Mouse (Mus musculus) myocyte (in vitro differentiated cells): ENCODE measurements at regions not wholly inside any gene's neighbourhood (a gene's known extent, or its start where the extent isn't known, plus 50 kb on each side); places are given as distances from the start of the nearest gene placed in this dataset.

ENCODE experiments used
- H3K27me3 ChIP-seq: one replicate; pipeline ENCODE4 v1.6.1; 2011; ENCODE audit not compliant: control insufficient read depth, insufficient read depth, insufficient read length
- H3K36me3 ChIP-seq: one replicate; pipeline ENCODE4 v1.6.1; 2011; ENCODE audit not compliant: control insufficient read depth, insufficient read depth
- H3K4me2 ChIP-seq: one replicate; pipeline ENCODE4 v1.6.1; 2011; ENCODE audit warnings: low read depth, control low read depth
- H3K4me3 ChIP-seq: one replicate; pipeline ENCODE4 v1.5.1; 2011; ENCODE audit warnings: mild to moderate bottlenecking, control low read depth, moderate library complexity
- H3K79me2 ChIP-seq: one replicate; pipeline ENCODE4 v1.6.1; 2011; ENCODE audit not compliant: control insufficient read depth, insufficient read depth
- H3ac ChIP-seq: one replicate; pipeline ENCODE4 v1.6.1; 2011; ENCODE audit not compliant: control insufficient read depth, insufficient read length
- CEBPB ChIP-seq: IDR thresholded peaks from 2 replicates; pipeline ENCODE4 v1.6.1; 2011; ENCODE audit warnings: mild to moderate bottlenecking, moderate library complexity; ENCODE audit not compliant: poor library complexity, insufficient read depth, severe bottlenecking
- E2F4 ChIP-seq: IDR thresholded peaks from one replicate; pipeline ENCODE4 v1.6.1; 2011; ENCODE audit warnings: mild to moderate bottlenecking, control low read depth, moderate library complexity; ENCODE audit not compliant: insufficient read depth
- MAX ChIP-seq: IDR thresholded peaks from one replicate; pipeline ENCODE4 v1.6.1; 2011; ENCODE audit warnings: low read depth, mild to moderate bottlenecking, control low read depth
- MYOD1 ChIP-seq, 3 experiments: IDR thresholded peaks; one replicate each; pipeline ENCODE4 v1.6.1; 2011; ENCODE audit warnings: control low read depth in 2 of 3, low read depth in 2 of 3, mild to moderate bottlenecking in 2 of 3, moderate library complexity in 1 of 3; ENCODE audit not compliant: insufficient read length in 2 of 3, control insufficient read depth in 1 of 3
- MYOG ChIP-seq, 3 experiments: IDR thresholded peaks; one replicate each; pipeline ENCODE4 v1.6.1; 2011; ENCODE audit warnings: control low read depth in 2 of 3, low read depth in 2 of 3, mild to moderate bottlenecking in 2 of 3; ENCODE audit not compliant: insufficient read length in 2 of 3, control insufficient read depth in 1 of 3, insufficient read depth in 1 of 3
- POLR2A ChIP-seq: IDR thresholded peaks from one replicate; pipeline ENCODE4 v1.6.1; 2011; ENCODE audit warnings: low read depth, mild to moderate bottlenecking, control low read depth, moderate library complexity; ENCODE audit not compliant: insufficient read length
- POLR2AphosphoS2 ChIP-seq: IDR thresholded peaks from one replicate; pipeline ENCODE4 v1.6.1; 2011; ENCODE audit warnings: low read depth, control low read depth; ENCODE audit not compliant: insufficient read length
- REST ChIP-seq: IDR thresholded peaks from one replicate; pipeline ENCODE4 v1.6.1; 2011; ENCODE audit warnings: mild to moderate bottlenecking, control low read depth, moderate library complexity; ENCODE audit not compliant: insufficient read depth, insufficient read length
- SRF ChIP-seq: IDR thresholded peaks from one replicate; pipeline ENCODE4 v1.6.1; 2011; ENCODE audit warnings: low read depth; ENCODE audit not compliant: control insufficient read depth, insufficient read length
- TCF12 ChIP-seq: IDR thresholded peaks from one replicate; pipeline ENCODE4 v1.6.1; 2011; ENCODE audit warnings: mild to moderate bottlenecking, control low read depth; ENCODE audit not compliant: poor library complexity, insufficient read depth, severe bottlenecking
- TCF3 ChIP-seq: IDR thresholded peaks from one replicate; pipeline ENCODE4 v1.6.1; 2011; ENCODE audit warnings: low read depth, control low read depth; ENCODE audit not compliant: insufficient read length
- USF1 ChIP-seq: IDR thresholded peaks from one replicate; pipeline ENCODE4 v1.6.1; 2011; ENCODE audit warnings: low read depth, mild to moderate bottlenecking, control low read depth, moderate library complexity

GRCm38 (mm10) chr9:72166084-72166483 lies 54.4 kb upstream of the Tcf12 start:
- H3K27me3 ChIP-seq = no peaks in the 10 kb centered on the region
- no peak for TF ChIP-seq POLR2A
- no peak for TF ChIP-seq MAX
- TF ChIP-seq USF1 = no peak
- no peak for TF ChIP-seq E2F4
- TF ChIP-seq SRF = no peak
- TF ChIP-seq REST = no peak
- TF ChIP-seq MYOD1 (IDR thresholded peaks at IDR 0.05; ENCODE audit: control insufficient read depth in 1 of 3, insufficient read length in 2 of 3, low read depth in 2 of 3) = peak; percentile 29 to 86 (median 64)
- peak; percentile 19 for TF ChIP-seq TCF12
- TF ChIP-seq CEBPB = peak; percentile 44; the same call in 1 of the 2 replicates
- no peak for TF ChIP-seq TCF3
- peak in 2 of 3 experiments; percentile 50 to 75 for TF ChIP-seq MYOG (IDR thresholded peaks at IDR 0.05; ENCODE audit: control insufficient read depth in 1 of 3, insufficient read depth in 1 of 3, insufficient read length in 2 of 3, low read depth in 2 of 3)

GRCm38 (mm10) chr9:72166611-72167010 lies 54.9 kb upstream of the Tcf12 start:
- H3K27me3 ChIP-seq = no peaks in the 10 kb centered on the region
- no peaks in the 10 kb centered on the region for H3K36me3 ChIP-seq
- H3ac ChIP-seq = no peak overlapping the region
- H3K79me2 ChIP-seq = no peaks in the 10 kb centered on the region
- no peak overlapping the region for H3K4me3 ChIP-seq
- no peak overlapping the region for H3K4me2 ChIP-seq
- TF ChIP-seq TCF3 (no peak), SRF (no peak), MYOG (IDR thresholded peaks at IDR 0.05; ENCODE audit: control insufficient read depth in 1 of 3, insufficient read depth in 1 of 3, insufficient read length in 2 of 3, low read depth in 2 of 3) (no peak), USF1 (no peak), POLR2A (no peak), MYOD1 (IDR thresholded peaks at IDR 0.05; ENCODE audit: control insufficient read depth in 1 of 3, insufficient read length in 2 of 3, low read depth in 2 of 3) (no peak), CEBPB (no peak), TCF12 (no peak), POLR2AphosphoS2 (no peak), MAX (no peak), REST (no peak), E2F4 (no peak)

More at GRCm38 (mm10) chr9:72166084-72166483, 54.4 kb upstream of the Tcf12 start:
- no peak overlapping the region for H3K4me3 ChIP-seq
- peak overlapping the region; percentile 18 for H3K4me2 ChIP-seq
- no peak overlapping the region for H3ac ChIP-seq
- no peaks in the 10 kb centered on the region for H3K36me3 ChIP-seq
- H3K79me2 ChIP-seq = no peaks in the 10 kb centered on the region

GRCm38 (mm10) chr9:72169231-72169630 lies 57.6 kb upstream of the Tcf12 start:
- TF ChIP-seq E2F4 = no peak
- TF ChIP-seq POLR2AphosphoS2 = no peak
- no peak for TF ChIP-seq TCF3
- TF ChIP-seq USF1 = no peak
- no peak for TF ChIP-seq CEBPB
- H3K4me3 ChIP-seq = no peak overlapping the region

DNA sequence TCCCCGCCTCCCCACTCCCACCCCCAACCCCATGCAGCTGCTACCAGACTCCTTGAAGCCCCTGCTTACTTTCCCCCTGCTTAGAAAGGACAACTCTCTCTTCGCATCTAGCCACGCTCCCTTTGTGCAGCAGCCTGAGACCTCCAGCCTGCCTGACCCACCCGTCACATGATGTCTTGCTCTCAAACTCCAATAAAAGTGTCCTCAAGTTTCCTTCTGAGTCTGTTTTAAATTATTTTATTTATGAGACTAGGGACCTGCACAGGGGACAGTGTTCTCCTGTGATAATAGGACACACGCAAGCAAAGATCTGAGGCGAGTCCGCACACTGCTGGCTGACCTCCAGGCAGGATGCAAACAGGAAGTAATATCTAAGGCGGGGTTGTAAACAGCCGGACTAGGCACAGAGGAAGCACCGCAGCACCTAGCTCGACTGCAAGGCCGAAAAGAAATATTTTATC lies 58.1 kb upstream of the Tcf12 start:
- no peaks in the 10 kb centered on the region for H3K36me3 ChIP-seq
- H3K27me3 ChIP-seq = no peaks in the 10 kb centered on the region
- no peak overlapping the region for H3K4me3 ChIP-seq
- no peak overlapping the region for H3ac ChIP-seq
- no peaks in the 10 kb centered on the region for H3K79me2 ChIP-seq
- H3K4me2 ChIP-seq = peak overlapping the region; percentile 44
- TF ChIP-seq USF1 = no peak
- no peak for TF ChIP-seq POLR2AphosphoS2
- TF ChIP-seq TCF3 = no peak
- no peak for TF ChIP-seq MYOG (IDR thresholded peaks at IDR 0.05; ENCODE audit: control insufficient read depth in 1 of 3, insufficient read depth in 1 of 3, insufficient read length in 2 of 3, low read depth in 2 of 3)
- no peak for TF ChIP-seq TCF12
- no peak for TF ChIP-seq REST
- TF ChIP-seq MYOD1 (IDR thresholded peaks at IDR 0.05; ENCODE audit: control insufficient read depth in 1 of 3, insufficient read length in 2 of 3, low read depth in 2 of 3) = no peak
- TF ChIP-seq POLR2A = no peak
- TF ChIP-seq MAX = no peak
- no peak for TF ChIP-seq E2F4
- TF ChIP-seq CEBPB = no peak
- TF ChIP-seq SRF = no peak

More at GRCm38 (mm10) chr9:72169231-72169630, 57.6 kb upstream of the Tcf12 start:
- no peaks in the 10 kb centered on the region for H3K36me3 ChIP-seq
- H3K27me3 ChIP-seq = no peaks in the 10 kb centered on the region
- no peak overlapping the region for H3K4me2 ChIP-seq
- no peak overlapping the region for H3ac ChIP-seq
- H3K79me2 ChIP-seq = no peaks in the 10 kb centered on the region

GRCm38 (mm10) chr9:72170235-72170634 lies 58.6 kb upstream of the Tcf12 start:
- Histone ChIP-seq H3K36me3 (no peaks in the 10 kb centered on the region), H3K27me3 (no peaks in the 10 kb centered on the region), H3ac (no peak overlapping the region), H3K4me2 (peak overlapping the region; percentile 44), H3K4me3 (no peak overlapping the region), H3K79me2 (no peaks in the 10 kb centered on the region)
- no peak for TF ChIP-seq E2F4
- no peak for TF ChIP-seq CEBPB
- no peak for TF ChIP-seq MAX
- no peak for TF ChIP-seq TCF12
- TF ChIP-seq USF1 = no peak
- no peak for TF ChIP-seq MYOG (IDR thresholded peaks at IDR 0.05; ENCODE audit: control insufficient read depth in 1 of 3, insufficient read depth in 1 of 3, insufficient read length in 2 of 3, low read depth in 2 of 3)
- TF ChIP-seq MYOD1 (IDR thresholded peaks at IDR 0.05; ENCODE audit: control insufficient read depth in 1 of 3, insufficient read length in 2 of 3, low read depth in 2 of 3) = no peak
- no peak for TF ChIP-seq POLR2AphosphoS2
- no peak for TF ChIP-seq REST
- TF ChIP-seq POLR2A = no peak
- no peak for TF ChIP-seq TCF3
